Mouse (Mus musculus): ENCODE data around the gene Cbx4.

GRCm38 (mm10) chr11:119133437-119134221 lies 47.6 kb upstream of the Cbx4 start:
- TF ChIP-seq POLR2A (IDR thresholded peaks at IDR 0.05; ENCODE audit: low read depth, low read length) (no peak), CTCF (conservative IDR thresholded peaks at IDR 0.05; ENCODE audit: insufficient read depth, insufficient read length, low read depth, low read length) (no peak)
